Mouse (Mus musculus) brain, embryonic 14.5 days (tissue): ENCODE data around the gene Gnb1.

Experiments used
- CTCF ChIP-seq: fragments of 200-500 bp; IDR thresholded peaks from 2 replicates; pipeline ENCODE4 v1.5.1; 2012; ENCODE audit warnings: inconsistent platforms, mild to moderate bottlenecking, moderate library complexity, borderline replicate concordance; ENCODE audit not compliant: insufficient read depth, insufficient read length; ENCODE audit errors: extremely low read depth
- POLR2A ChIP-seq: fragments of 200-500 bp; IDR thresholded peaks from 2 replicates; pipeline ENCODE4 v1.6.1; 2012; ENCODE audit warnings: mild to moderate bottlenecking, inconsistent platforms, borderline replicate concordance; ENCODE audit not compliant: poor library complexity, insufficient read depth, insufficient read length, severe bottlenecking; ENCODE audit errors: extremely low read depth

DNA sequence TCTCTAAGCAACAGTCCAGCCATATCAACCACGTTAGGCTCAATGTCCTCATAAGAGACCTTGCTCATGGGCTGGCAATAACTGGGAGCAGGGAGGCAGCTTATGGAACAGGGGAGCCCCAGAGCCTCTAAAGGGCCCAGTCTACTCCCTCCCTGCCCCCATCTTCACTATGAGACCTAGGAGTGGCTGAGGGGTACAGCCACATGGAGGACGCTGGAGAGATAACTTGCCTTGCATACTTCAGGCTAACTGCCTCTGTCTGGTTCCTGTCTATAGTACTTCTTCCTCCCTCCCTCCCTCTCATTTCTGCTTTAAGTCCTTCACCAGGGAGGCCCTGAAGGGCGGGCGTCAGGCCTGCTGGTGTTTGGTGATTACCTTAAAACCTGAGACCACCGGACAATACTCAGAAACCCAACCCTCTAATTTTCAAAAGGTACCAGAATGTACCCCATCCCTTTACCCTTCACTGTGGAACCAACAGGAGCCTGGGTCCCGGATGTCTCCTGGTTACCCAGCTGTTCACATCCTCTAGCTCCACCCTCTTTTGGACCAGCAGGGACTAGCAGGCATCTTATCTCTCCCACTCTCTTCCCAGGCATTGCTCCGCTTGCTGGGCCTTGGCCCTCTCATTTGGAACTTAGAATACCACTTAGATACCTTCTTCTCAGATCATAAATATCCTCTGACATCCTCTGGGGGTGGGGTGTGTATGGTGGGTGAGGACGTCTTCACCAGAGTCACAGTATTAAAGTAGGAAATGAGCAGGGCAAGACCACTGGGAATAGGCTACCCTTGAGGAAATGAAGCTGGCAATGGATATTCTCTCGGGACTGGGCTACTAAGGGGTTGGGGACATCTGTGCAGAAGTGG, 1.8 kb upstream of the Gnb1 start:
- TF ChIP-seq CTCF (no peak), POLR2A (no peak)
